Mouse (Mus musculus) brain, embryonic 14.5 days (tissue): Measurements from ENCODE around the gene Pparg.

Experiments used
- CTCF ChIP-seq: fragments of 200-500 bp; IDR thresholded peaks from 2 replicates; pipeline ENCODE4 v1.5.1; 2012; ENCODE audit warnings: inconsistent platforms, mild to moderate bottlenecking, moderate library complexity, borderline replicate concordance; ENCODE audit not compliant: insufficient read depth, insufficient read length; ENCODE audit errors: extremely low read depth
- POLR2A ChIP-seq: fragments of 200-500 bp; IDR thresholded peaks from 2 replicates; pipeline ENCODE4 v1.6.1; 2012; ENCODE audit warnings: mild to moderate bottlenecking, inconsistent platforms, borderline replicate concordance; ENCODE audit not compliant: poor library complexity, insufficient read depth, insufficient read length, severe bottlenecking; ENCODE audit errors: extremely low read depth

DNA sequence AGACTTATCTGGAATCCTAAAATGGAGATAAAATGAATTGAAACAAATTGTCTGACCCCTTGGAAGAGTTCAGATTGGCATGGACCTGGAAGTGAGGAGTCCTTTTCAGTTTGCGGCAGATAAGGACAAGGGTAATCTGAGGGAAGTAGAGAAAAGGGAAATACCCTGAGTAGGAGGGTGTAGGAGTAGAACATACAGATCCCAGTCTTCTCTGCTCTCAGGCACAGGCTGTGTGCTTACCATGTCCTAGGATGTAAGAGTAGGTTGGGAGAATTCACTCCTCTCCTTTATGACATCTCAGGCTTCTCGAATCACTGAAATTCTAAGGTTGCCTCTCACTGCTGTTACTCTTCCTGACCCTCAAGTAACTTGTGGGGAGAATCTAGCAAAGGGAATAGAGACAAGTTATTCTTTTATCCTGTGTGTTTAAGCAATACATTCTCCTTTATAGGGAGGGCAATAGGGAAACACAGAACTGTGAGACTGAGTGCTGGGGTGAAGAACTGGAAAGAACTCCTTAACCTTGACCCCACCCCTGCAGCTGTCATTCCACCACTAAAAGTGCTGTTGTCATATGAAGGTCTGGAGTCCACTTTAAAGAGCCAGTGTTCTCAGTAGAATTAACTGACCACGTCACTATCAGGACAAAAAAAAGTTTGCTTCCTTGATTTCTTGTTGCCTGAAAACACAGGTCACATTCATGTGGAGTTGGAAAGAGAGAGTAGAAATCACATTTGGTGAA lies 6.3 kb downstream of the Pparg start:
- TF ChIP-seq CTCF (no peak), POLR2A (no peak)
